23 mouse cellular contexts compared by ENCODE assay signal in the genomic region with DNA sequence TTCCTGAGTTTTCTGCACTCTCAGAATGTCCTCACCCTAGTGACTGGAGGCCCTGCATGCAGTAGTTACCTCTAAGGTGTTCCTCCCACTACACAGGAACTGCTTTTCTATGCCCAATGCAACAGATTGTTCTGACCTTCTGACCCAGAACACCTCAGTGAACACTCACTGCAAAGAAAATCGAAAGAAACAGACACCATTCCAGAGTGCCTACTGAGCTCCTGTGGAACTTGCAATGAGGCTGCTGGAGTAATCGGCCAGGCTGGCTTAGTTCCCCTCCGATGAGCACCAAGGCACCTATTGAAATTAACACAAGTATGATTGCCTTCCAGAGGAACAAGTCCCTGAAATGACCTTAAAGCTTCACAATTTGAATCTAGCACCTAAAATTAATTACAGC. TPM values are rescaled to one million over a fixed set of nuclear protein-coding genes. Genes with fewer than 3 reads are reported as not detected.
DNase-seq lines count a peak whose midpoint lies in the region; ATAC-seq and TF ChIP-seq lines count a peak whose summit lies in the region.
"Had no signal": no experiment of that assay in that cellular context is flagged by ENCODE, and none has a peak within 500 bp of the region (broad histone marks: within the 10 kb centered on the region; RNA-seq: fewer than 3 reads in every experiment).

No protein-coding gene starts in this region.

- no peak for TF ChIP-seq EP300 in liver, postnatal 0 days (IDR thresholded peaks at IDR 0.05; ENCODE audit: low read depth)

- no peaks in the 10 kb centered on the region for H3K9me3 ChIP-seq in kidney, embryonic 14.5 days (ENCODE audit: control insufficient read depth, low read length)
- H3K9me3 ChIP-seq in kidney, embryonic 16.5 days (ENCODE audit: low read length): no peaks in the 10 kb centered on the region
- no peaks in the 10 kb centered on the region for H3K9me3 ChIP-seq in liver, postnatal 0 days (ENCODE audit: low read length)
- H3K9me3 ChIP-seq: embryonic facial prominence, embryonic 13.5 days; embryonic facial prominence, embryonic 15.5 days; forebrain, embryonic 13.5 days; forebrain, embryonic 15.5 days had no signal

- DNase-seq in kidney, adult 11 months: no peak
- DNase-seq in kidney, adult 18-20 months: no peak
- DNase-seq in liver, adult 2 months (ENCODE audit: extremely low read depth, low read depth, low spot score): peak; percentile 66
- DNase-seq in liver, postnatal 0 days: no peak
- DNase-seq in Patski (ENCODE audit: low read depth, low spot score): no peak
- DNase-seq: adrenal gland, adult 2 months; adrenal gland, postnatal 10 days; adrenal gland, postnatal 25 days; cerebellum, adult 11 months; cerebellum, adult 18-20 months; cerebellum, adult 8-10 months; cerebellum, adult 9-11 months; cerebellum, postnatal 36 days; embryo, embryonic 11 days; forebrain, postnatal 0 days had no signal

- no peak overlapping the region for H3K4me3 ChIP-seq in kidney, embryonic 14.5 days (ENCODE audit: low read length)
- H3K4me3 ChIP-seq in kidney, embryonic 16.5 days (ENCODE audit: low read length): no peak overlapping the region
- no peak overlapping the region for H3K4me3 ChIP-seq in liver, adult 2 months (ENCODE audit: insufficient read depth, low read depth, low read length)
- no peak overlapping the region for H3K4me3 ChIP-seq in liver, postnatal 0 days (ENCODE audit: low read depth, low read length)
- H3K4me3 ChIP-seq: embryonic facial prominence, embryonic 13.5 days; embryonic facial prominence, embryonic 15.5 days; forebrain, embryonic 13.5 days; forebrain, embryonic 15.5 days had no signal

- no peak for TF ChIP-seq POLR2A in liver, adult 2 months (IDR thresholded peaks at IDR 0.05; ENCODE audit: extremely low read depth, insufficient read depth, low read length)

- H3K4me2 ChIP-seq in kidney, embryonic 14.5 days (replicated peaks; ENCODE audit: low read depth, low read length): no peak overlapping the region
- H3K4me2 ChIP-seq in kidney, embryonic 16.5 days (replicated peaks; ENCODE audit: low read depth, low read length): no peak overlapping the region
- no peak overlapping the region for H3K4me2 ChIP-seq in liver, postnatal 0 days (ENCODE audit: low read depth, low read length)
- H3K4me2 ChIP-seq: embryonic facial prominence, embryonic 13.5 days; embryonic facial prominence, embryonic 15.5 days; forebrain, embryonic 13.5 days; forebrain, embryonic 15.5 days had no signal

- peaks cover 51% of the 10 kb centered on the region for H3K79me2 ChIP-seq in liver, adult 2 months (ENCODE audit: control insufficient read depth, insufficient read depth, low read length)

- H3K27ac ChIP-seq in kidney, embryonic 14.5 days (ENCODE audit: low read depth, low read length): no peak overlapping the region
- no peak overlapping the region for H3K27ac ChIP-seq in kidney, embryonic 16.5 days (ENCODE audit: low read length)
- 0 out of 2 replicates have a peak overlapping the region, but pooled peaks have one; percentile 8 for H3K27ac ChIP-seq in liver, adult 2 months (replicated peaks; ENCODE audit: insufficient read depth, low read depth, low read length)
- H3K27ac ChIP-seq in liver, postnatal 0 days (ENCODE audit: low read depth): no peak overlapping the region
- H3K27ac ChIP-seq: embryonic facial prominence, embryonic 13.5 days; embryonic facial prominence, embryonic 15.5 days; forebrain, embryonic 13.5 days; forebrain, embryonic 15.5 days had no signal

- H3K9ac ChIP-seq in kidney, embryonic 14.5 days (ENCODE audit: low read depth, low read length): no peak overlapping the region
- H3K9ac ChIP-seq in kidney, embryonic 16.5 days (replicated peaks; ENCODE audit: low read length): no peak overlapping the region
- H3K9ac ChIP-seq in liver, adult 2 months (ENCODE audit: low read depth, low read length): no peak overlapping the region
- no peak overlapping the region for H3K9ac ChIP-seq in liver, postnatal 0 days (replicated peaks)
- H3K9ac ChIP-seq: embryonic facial prominence, embryonic 13.5 days; embryonic facial prominence, embryonic 15.5 days; forebrain, embryonic 13.5 days; forebrain, embryonic 15.5 days; forebrain, postnatal 0 days had no signal

- WGBS in kidney, embryonic 14.5 days: 49% methylated on average over 3 of the region's 3 CpGs
- 52% methylated on average over 3 of the region's 3 CpGs for WGBS in kidney, embryonic 16.5 days
- 23% methylated on average over 3 of the region's 3 CpGs for WGBS in liver, adult 2 months
- WGBS in liver, postnatal 0 days (ENCODE audit: insufficient replicate concordance): 48% methylated on average over 3 of the region's 3 CpGs

- H3K27me3 ChIP-seq in kidney, embryonic 14.5 days (ENCODE audit: control insufficient read depth, insufficient read depth, low read length): no peaks in the 10 kb centered on the region
- no peaks in the 10 kb centered on the region for H3K27me3 ChIP-seq in kidney, embryonic 16.5 days (ENCODE audit: insufficient read depth, low read length)
- H3K27me3 ChIP-seq in liver, adult 2 months (ENCODE audit: control insufficient read depth, insufficient read depth, low read length): no peaks in the 10 kb centered on the region
- H3K27me3 ChIP-seq in liver, postnatal 0 days (ENCODE audit: insufficient read depth, low read length): no peaks in the 10 kb centered on the region
- no peaks in the 10 kb centered on the region for H3K27me3 ChIP-seq in Patski
- H3K27me3 ChIP-seq: embryonic facial prominence, embryonic 13.5 days; embryonic facial prominence, embryonic 15.5 days; forebrain, embryonic 13.5 days; forebrain, embryonic 15.5 days had no signal

- CTCF ChIA-PET in Patski (lab: Charles Lee): interaction anchor here (1.2 to 3.5 kb wide), 5 partner anchors 9 to 182 kb away, joined by 3 to 12 read pairs (median 4); a partner anchor contains a TSS

- in situ Hi-C loops in Patski (cut with MboI; ENCODE audit: low pct_unique_long_range_greater_than_20kb): no loop called here

- no peak for TF ChIP-seq CTCF in liver, adult 2 months (IDR thresholded peaks at IDR 0.05; ENCODE audit: low read depth, low read length)
- no peak for TF ChIP-seq CTCF in liver, postnatal 0 days (IDR thresholded peaks at IDR 0.05; ENCODE audit: low read depth)
- TF ChIP-seq CTCF in Patski (IDR thresholded peaks at IDR 0.05): no peak

- POLR2A ChIA-PET in Patski (lab: Charles Lee): no interaction called here

- H3K4me1 ChIP-seq in kidney, embryonic 14.5 days (ENCODE audit: control insufficient read depth, insufficient read depth, low read length): no peaks in the 10 kb centered on the region
- H3K4me1 ChIP-seq in kidney, embryonic 16.5 days (ENCODE audit: insufficient read depth, low read length): 0 out of 2 replicates have a peak, but pooled peaks cover 9% of the 10 kb centered on the region
- H3K4me1 ChIP-seq in liver, adult 2 months (ENCODE audit: control insufficient read depth, insufficient read depth, low read length): peaks cover 53% of the 10 kb centered on the region
- no peaks in the 10 kb centered on the region; the same call in 1 of the 2 replicates for H3K4me1 ChIP-seq in liver, postnatal 0 days (ENCODE audit: insufficient read depth)
- H3K4me1 ChIP-seq: forebrain, embryonic 13.5 days; forebrain, embryonic 15.5 days had no signal

- 0 out of 2 replicates have a peak, but pooled peaks have one; percentile 28 for ATAC-seq in kidney, embryonic 14.5 days (ENCODE audit: low FRiP score, low TSS enrichment)
- ATAC-seq in kidney, embryonic 16.5 days (ENCODE audit: low FRiP score, low TSS enrichment): peak; percentile 63; the same call in 1 of the 2 replicates
- no peak for ATAC-seq in liver, postnatal 0 days
- ATAC-seq in Patski: peak; percentile 77
- no peak for ATAC-seq in erythroblast, adult 5-6 weeks (replicated peaks; ENCODE audit: low FRiP score, poor library complexity, severe bottlenecking)
- ATAC-seq: forebrain, embryonic 13.5 days; forebrain, embryonic 15.5 days; forebrain, postnatal 0 days had no signal

- no peaks in the 10 kb centered on the region for H3K36me3 ChIP-seq in kidney, embryonic 14.5 days (ENCODE audit: control insufficient read depth, insufficient read depth, low read length)
- no peaks in the 10 kb centered on the region; the same call in 1 of the 2 replicates for H3K36me3 ChIP-seq in kidney, embryonic 16.5 days (ENCODE audit: insufficient read depth, low read length)
- H3K36me3 ChIP-seq in liver, adult 2 months (ENCODE audit: control insufficient read depth, insufficient read depth, low read length): no peaks in the 10 kb centered on the region; the same call in 1 of the 2 replicates
- no peaks in the 10 kb centered on the region for H3K36me3 ChIP-seq in liver, postnatal 0 days (replicated peaks; ENCODE audit: insufficient read depth, low read length)
- H3K36me3 ChIP-seq: embryonic facial prominence, embryonic 15.5 days; forebrain, embryonic 15.5 days had no signal

RNA-seq across cellular contexts. Expression of a gene that starts 9.2 kb away (rescaled TPM):
- polyA plus RNA-seq in kidney, embryonic 14.5 days (2014; fragmentation: Nextera tagmentation; extraction: Ambion mirVana): 27.0 and 43.4 TPM in 2 replicates
- polyA plus RNA-seq in kidney, embryonic 16.5 days (2015; fragmentation: Nextera tagmentation; extraction: Ambion mirVana): 35.3 and 42.3 TPM in 2 replicates
- 28.1 and 30.1 TPM in 2 replicates for total RNA-seq in liver, adult 2 months (2014; rRNA removed)
- polyA plus RNA-seq in liver, adult 2 months (2012; rRNA removed): 20.3 and 21.8 TPM in 2 replicates
- polyA plus RNA-seq in liver, postnatal 0 days (2015; fragmentation: Nextera tagmentation; extraction: Ambion mirVana): 9.8 and 13.7 TPM in 2 replicates
- polyA plus RNA-seq in Patski (2021): 39.3 TPM
- not detected in 2 replicates for total RNA-seq in erythroblast, adult 5-6 weeks (2015; ENCODE audit: low replicate concordance)
- under 0.01 TPM in 1 of 2 replicates, not detected in the other for total RNA-seq in erythroblast, adult 5-6 weeks (2017; ENCODE audit: low replicate concordance)
- total RNA-seq: MEL had no signal

Comparison
In these comparisons a context has a peak if more than half of its experiments do, and no peak if none do; other contexts are left out.
1. ATAC-seq: peak in kidney, embryonic 14.5 days (single experiment), kidney, embryonic 16.5 days (single experiment) and Patski (single experiment); none in liver, postnatal 0 days (single experiment) and erythroblast, adult 5-6 weeks (single experiment).